Mouse (Mus musculus) lung, embryonic 16.5 days (tissue): ENCODE results near the gene Rora. TPM values are rescaled to one million over a fixed set of nuclear protein-coding genes. Genes with fewer than 3 reads are reported as not detected.

ENCODE experiments used
- ATAC-seq: fragments of 200-750 bp; cut with Nextera tagmentation; 2 replicates; pipeline ENCODE4 v1.8.0; 2017; ENCODE audit warnings: low read depth, mild to moderate bottlenecking, moderate library complexity
- H3K27ac ChIP-seq: fragments of 300-500 bp; sonication (generic); 2 replicates; pipeline ENCODE4 v1.5.1; 2014; ENCODE audit warnings: mild to moderate bottlenecking, control low read depth, low read length
- H3K27me3 ChIP-seq: fragments of 300-500 bp; sonication (generic); 2 replicates; pipeline ENCODE4 v1.6.1; 2014; ENCODE audit warnings: low read depth, low read length, mixed read lengths; ENCODE audit not compliant: control insufficient read depth, insufficient read depth
- H3K36me3 ChIP-seq: fragments of 300-500 bp; sonication (generic); 2 replicates; pipeline ENCODE4 v1.6.1; 2014; ENCODE audit warnings: low read length; ENCODE audit not compliant: control insufficient read depth, insufficient read depth
- H3K4me1 ChIP-seq: fragments of 300-500 bp; sonication (generic); replicated peaks from 2 replicates; pipeline ENCODE4 v1.6.1; 2014; ENCODE audit warnings: low read length, mixed read lengths; ENCODE audit not compliant: control insufficient read depth, insufficient read depth
- H3K4me2 ChIP-seq: fragments of 300-500 bp; sonication (generic); 2 replicates; pipeline ENCODE4 v1.6.1; 2014; ENCODE audit warnings: low read depth, low read length, control low read depth
- H3K4me3 ChIP-seq: fragments of 300-500 bp; sonication (generic); 2 replicates; pipeline ENCODE4 v1.5.1; 2014; ENCODE audit warnings: mild to moderate bottlenecking, low read length, control low read depth
- H3K9ac ChIP-seq: fragments of 300-500 bp; sonication (generic); 2 replicates; pipeline ENCODE4 v1.6.1; 2014; ENCODE audit warnings: low read length, control low read depth
- H3K9me3 ChIP-seq: fragments of 300-500 bp; sonication (generic); 2 replicates; pipeline ENCODE4 v1.6.1; 2016; ENCODE audit warnings: low read length; ENCODE audit not compliant: control insufficient read depth
- WGBS: fragments of 180-500 bp; shearing (Covaris S2); extraction: QIAGEN DNeasy Blood & Tissue Kit; methylation state at CpG from one replicate; pipeline ENCODE4 v1.1.7; 2014; 5-methylcytosine and 5-hydroxymethylcytosine counted together
- polyA plus RNA-seq: library from polyadenylated mRNA; unstranded; fragments of >200 nt; fragmentation: Nextera tagmentation; extraction: Ambion mirVana; gene quantifications from 2 replicates; pipeline ENCODE4 v1.2.1, GENCODE M21; 2015

The Rora gene
- polyA plus RNA-seq, 1 experiment from 2014 or later: 8.4 TPM

DNA sequence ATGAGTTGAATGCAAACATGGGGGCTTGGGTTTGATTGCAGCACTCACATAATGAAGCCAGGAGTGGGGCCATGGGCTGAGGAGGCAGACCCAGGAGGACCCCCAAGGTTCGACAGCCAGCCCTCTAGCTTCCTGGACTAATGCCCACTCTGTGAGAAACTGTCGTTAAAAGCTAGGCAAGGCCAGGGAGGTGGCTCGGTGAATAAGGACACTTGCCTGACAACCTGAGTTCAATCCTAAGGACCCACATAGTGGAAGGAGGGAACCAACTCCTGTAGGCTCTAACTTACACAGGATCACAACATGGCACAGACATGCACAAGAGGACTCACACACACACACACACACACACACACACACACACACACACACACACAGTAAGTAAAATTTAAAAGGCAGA, 527.4 kb downstream of the Rora start:
- no peaks in the 10 kb centered on the region for H3K36me3 ChIP-seq
- peak overlapping the region; percentile 71 for H3K27ac ChIP-seq
- no peaks in the 10 kb centered on the region for H3K9me3 ChIP-seq
- WGBS: 8% methylated on average over 3 of the region's 3 CpGs
- H3K27me3 ChIP-seq: no peaks in the 10 kb centered on the region
- no peak overlapping the region for H3K4me3 ChIP-seq
- peaks cover 11% of the 10 kb centered on the region for H3K4me1 ChIP-seq
- no peak overlapping the region for H3K9ac ChIP-seq
- ATAC-seq: no peak; the same call in 1 of the 2 replicates
- no peak overlapping the region for H3K4me2 ChIP-seq

DNA sequence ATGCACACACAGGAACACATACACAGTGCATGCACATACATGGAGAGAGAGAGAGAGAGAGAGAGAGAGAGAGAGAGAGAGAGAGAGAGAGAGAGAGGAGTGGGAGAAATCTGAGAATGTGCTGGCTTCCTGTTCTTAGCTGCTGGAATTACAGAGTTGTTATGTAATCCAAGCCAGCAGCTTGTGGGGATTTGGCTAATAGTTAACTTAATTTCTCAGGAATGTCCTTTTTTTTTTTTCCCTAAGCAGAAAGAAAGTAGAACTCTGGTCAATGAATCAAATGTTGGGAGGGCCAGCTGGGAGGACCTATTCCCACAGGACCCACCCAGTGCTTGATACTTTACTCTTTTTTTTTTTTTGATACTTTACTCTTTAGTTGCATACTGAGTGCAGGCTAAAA, 527.8 kb downstream of the Rora start:
- H3K27ac ChIP-seq: peak overlapping the region; percentile 71
- H3K4me3 ChIP-seq: no peak overlapping the region
- H3K36me3 ChIP-seq: no peaks in the 10 kb centered on the region
- H3K9ac ChIP-seq: no peak overlapping the region
- H3K4me2 ChIP-seq: no peak overlapping the region
- ATAC-seq: peak; percentile 88
- H3K9me3 ChIP-seq: no peaks in the 10 kb centered on the region
- no peaks in the 10 kb centered on the region for H3K27me3 ChIP-seq
- peaks cover 7% of the 10 kb centered on the region for H3K4me1 ChIP-seq

DNA sequence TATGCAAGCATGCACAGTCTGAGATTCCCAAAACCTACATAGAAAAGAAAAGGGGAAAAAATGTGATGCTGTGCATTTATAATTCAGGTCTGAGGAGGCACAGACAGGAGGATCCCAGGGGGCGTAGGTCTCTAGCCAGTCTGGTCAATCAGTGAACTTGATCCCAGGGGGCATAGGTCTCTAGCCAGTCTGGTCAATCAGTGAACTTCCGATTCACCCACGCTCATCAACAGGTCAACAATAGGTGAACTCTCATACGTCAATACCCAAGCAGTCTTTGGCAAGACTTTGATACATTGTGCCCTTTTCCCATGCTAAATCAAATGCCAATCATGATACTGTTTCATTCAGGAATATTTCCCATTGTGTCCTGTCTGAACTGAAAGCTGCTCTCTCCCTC, 530.3 kb downstream of the Rora start:
- ATAC-seq: no peak

DNA sequence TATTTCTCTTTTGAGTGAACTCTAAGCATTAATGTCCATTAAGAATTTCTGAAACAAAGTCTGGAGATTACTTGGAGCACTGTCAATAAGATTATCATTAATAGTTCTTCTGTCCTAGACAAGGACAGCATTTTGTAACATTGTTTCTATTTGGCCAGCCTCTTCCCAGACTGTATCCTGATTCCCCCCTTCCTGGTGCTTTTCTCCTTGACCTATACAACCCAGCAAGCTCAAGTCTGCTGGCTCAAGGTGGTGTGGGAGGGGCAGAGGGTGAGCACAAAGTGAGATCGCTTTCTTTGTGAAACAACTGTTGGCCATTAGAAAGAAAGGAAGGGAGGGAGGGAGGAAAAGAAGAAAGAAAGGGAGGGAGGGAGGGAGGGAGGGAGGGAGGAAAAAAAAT, 537.1 kb downstream of the Rora start:
- WGBS: 38% methylated on average over 1 of the region's 1 CpGs
- H3K9me3 ChIP-seq: no peaks in the 10 kb centered on the region
- no peak for ATAC-seq

More for the DNA sequence above, 530.3 kb downstream of the Rora start:
- Histone ChIP-seq H3K36me3 (no peaks in the 10 kb centered on the region), H3K4me2 (no peak overlapping the region), H3K27ac (no peak overlapping the region), H3K9ac (no peak overlapping the region), H3K27me3 (no peaks in the 10 kb centered on the region), H3K9me3 (no peaks in the 10 kb centered on the region), H3K4me1 (peaks cover 7% of the 10 kb centered on the region), H3K4me3 (no peak overlapping the region)
- WGBS: 89% methylated on average over 4 of the region's 4 CpGs

DNA sequence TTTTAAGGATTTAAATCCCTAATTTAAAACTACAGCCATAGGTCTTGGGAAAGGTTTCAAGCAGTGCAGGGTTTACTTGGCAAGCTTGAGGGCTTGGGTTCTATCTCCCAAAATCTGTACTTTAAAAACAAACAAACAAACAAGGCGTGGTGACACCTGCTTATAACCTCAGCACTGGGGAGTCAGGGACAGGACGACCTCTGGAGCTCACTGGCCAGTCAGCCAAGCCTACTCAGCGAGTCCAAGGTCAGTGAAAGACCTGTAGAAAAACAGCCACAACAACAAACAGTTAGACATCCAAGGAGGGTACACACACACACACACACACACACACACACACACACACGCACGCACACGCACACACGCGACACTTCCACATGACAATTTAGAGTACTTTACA, 538.9 kb downstream of the Rora start:
- WGBS: 88% methylated on average over 8 of the region's 8 CpGs
- H3K9ac ChIP-seq: no peak overlapping the region

More for the DNA sequence above, 537.1 kb downstream of the Rora start:
- Histone ChIP-seq H3K9ac (no peak overlapping the region), H3K4me1 (no peaks in the 10 kb centered on the region), H3K4me2 (no peak overlapping the region), H3K27ac (no peak overlapping the region), H3K4me3 (no peak overlapping the region), H3K36me3 (no peaks in the 10 kb centered on the region), H3K27me3 (no peaks in the 10 kb centered on the region)

DNA sequence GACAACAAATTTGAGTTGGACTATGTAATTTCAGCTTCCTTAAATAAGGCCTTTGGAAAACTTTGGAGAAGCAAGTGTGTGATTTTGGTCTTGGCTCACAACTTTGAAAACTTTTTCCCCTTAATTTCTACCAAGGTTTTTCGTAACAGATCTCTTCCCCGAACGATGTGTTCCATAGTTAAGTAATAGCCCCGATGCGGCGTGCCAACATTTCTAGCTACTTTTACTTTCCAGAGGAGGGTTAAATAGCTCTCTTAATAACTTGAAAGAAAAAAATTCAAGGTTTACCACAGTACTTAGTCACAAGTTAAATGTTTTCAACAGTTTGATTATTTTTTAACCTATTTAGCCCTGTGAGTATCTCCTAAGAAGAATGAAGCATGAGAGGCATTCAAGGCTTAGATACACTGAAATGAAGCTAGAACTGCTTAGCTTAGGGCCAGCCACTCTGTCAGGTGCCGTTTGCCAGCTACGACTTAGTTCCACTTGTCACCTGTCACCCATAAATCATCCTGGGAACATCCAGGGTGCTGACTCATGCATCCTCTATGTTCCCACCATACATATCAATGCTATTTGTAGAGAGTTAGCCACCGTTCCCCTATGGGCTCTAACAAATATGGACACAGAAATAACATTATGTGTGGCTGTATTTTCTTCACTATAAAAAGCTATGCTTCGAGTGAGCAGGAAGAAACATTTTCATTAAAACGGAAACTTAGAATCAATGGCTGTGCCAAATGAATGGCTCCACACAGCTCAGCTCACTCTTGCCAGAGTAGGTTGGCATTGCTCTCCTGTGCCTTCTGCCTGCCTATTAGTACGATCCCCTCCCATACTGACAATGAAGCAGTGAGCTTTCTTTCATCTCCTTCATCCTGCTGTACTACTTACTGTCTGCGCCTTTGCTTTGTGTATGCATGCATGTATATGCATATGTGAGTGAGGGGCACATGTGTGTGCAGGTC, 541.3 kb downstream of the Rora start:
- Histone ChIP-seq H3K36me3 (no peaks in the 10 kb centered on the region), H3K27ac (no peak overlapping the region), H3K9me3 (no peaks in the 10 kb centered on the region), H3K9ac (no peak overlapping the region), H3K4me1 (no peaks in the 10 kb centered on the region), H3K27me3 (no peaks in the 10 kb centered on the region), H3K4me3 (no peak overlapping the region), H3K4me2 (no peak overlapping the region)
- ATAC-seq: no peak
- WGBS: 73% methylated on average over 13 of the region's 13 CpGs

More for the DNA sequence above, 538.9 kb downstream of the Rora start:
- H3K36me3 ChIP-seq: no peaks in the 10 kb centered on the region
- H3K27ac ChIP-seq: no peak overlapping the region
- H3K4me3 ChIP-seq: no peak overlapping the region
- H3K4me1 ChIP-seq: no peaks in the 10 kb centered on the region
- no peaks in the 10 kb centered on the region for H3K27me3 ChIP-seq
- H3K4me2 ChIP-seq: no peak overlapping the region
- H3K9me3 ChIP-seq: no peaks in the 10 kb centered on the region
- ATAC-seq: no peak

DNA sequence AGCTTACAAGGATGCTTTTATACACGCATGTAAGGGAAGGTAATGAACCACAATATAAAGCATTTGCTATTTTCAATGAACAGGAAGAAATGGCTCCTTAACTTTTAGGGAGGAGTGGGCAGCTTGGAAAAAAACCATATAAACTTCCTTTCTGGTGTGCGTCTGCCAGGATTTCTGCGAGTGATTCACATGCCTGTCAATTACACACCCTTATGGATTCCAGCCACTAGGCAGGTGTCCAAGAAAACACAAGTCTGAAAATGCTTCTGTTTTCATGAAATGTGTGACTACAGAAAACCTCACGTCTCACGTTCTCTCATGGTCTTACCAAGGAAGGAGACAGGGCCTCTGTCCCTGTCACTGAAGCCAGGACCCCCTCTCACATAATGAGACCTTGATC, 560.2 kb downstream of the Rora start:
- 53% methylated on average over 5 of the region's 5 CpGs for WGBS
- H3K27ac ChIP-seq: no peak overlapping the region

DNA sequence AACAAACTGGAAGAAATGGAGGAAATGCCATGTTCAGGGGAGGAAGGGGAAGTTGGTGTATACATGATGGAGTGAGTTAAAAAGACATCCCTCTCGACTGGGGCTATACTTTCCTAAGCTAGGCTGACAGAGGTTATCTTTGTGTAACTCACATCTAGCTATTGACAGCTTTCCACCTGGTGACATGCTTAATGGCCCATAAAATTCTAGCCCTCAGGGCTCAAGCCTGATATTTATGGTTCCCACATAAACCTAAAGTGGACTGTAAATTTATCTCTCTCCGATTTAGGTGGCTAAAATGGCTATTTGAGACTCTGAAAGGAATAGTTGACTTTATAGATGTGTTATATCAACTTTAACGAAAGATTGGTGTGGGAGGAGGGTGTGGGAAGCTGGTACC, 571.3 kb downstream of the Rora start:
- Histone ChIP-seq H3K4me1 (no peaks in the 10 kb centered on the region; the same call in none of the 2 replicates), H3K9me3 (no peaks in the 10 kb centered on the region), H3K9ac (no peak overlapping the region), H3K4me3 (no peak overlapping the region), H3K36me3 (no peaks in the 10 kb centered on the region), H3K27ac (no peak overlapping the region), H3K4me2 (no peak overlapping the region), H3K27me3 (no peaks in the 10 kb centered on the region)
- 46% methylated on average over 3 of the region's 3 CpGs for WGBS
- ATAC-seq: no peak

More for the DNA sequence above, 560.2 kb downstream of the Rora start:
- Histone ChIP-seq H3K9me3 (no peaks in the 10 kb centered on the region), H3K4me2 (no peak overlapping the region), H3K36me3 (no peaks in the 10 kb centered on the region), H3K9ac (no peak overlapping the region), H3K4me3 (no peak overlapping the region), H3K27me3 (no peaks in the 10 kb centered on the region), H3K4me1 (0 out of 2 replicates have a peak, but pooled peaks cover 9% of the 10 kb centered on the region)
- no peak for ATAC-seq

DNA sequence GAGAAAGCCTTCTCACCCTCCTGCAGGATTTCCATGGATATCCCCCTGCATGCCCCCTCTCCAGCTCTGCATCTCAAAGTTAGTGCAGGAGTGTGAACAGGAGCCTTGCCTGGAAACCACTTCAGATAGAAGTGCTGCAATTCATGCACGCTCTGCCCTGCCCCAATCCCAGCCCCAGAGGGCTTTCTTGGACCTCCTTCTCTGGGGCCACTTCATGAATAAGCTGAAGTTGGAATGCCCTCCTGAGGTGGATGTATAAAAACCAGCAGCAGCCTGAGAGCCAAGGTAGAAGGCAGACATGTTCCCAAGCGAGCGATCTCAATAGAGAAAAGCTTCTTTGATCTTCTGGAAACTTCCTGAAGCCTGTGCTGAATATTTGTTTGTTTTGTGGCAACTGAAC, 572.8 kb downstream of the Rora start:
- H3K9ac ChIP-seq: no peak overlapping the region
- no peak overlapping the region for H3K4me3 ChIP-seq
- H3K4me1 ChIP-seq: no peaks in the 10 kb centered on the region; the same call in none of the 2 replicates
- peak; percentile 86 for ATAC-seq
- 26% methylated on average over 3 of the region's 3 CpGs for WGBS
- H3K4me2 ChIP-seq: no peak overlapping the region
- H3K27me3 ChIP-seq: no peaks in the 10 kb centered on the region
- no peaks in the 10 kb centered on the region for H3K36me3 ChIP-seq
- no peak overlapping the region for H3K27ac ChIP-seq
- no peaks in the 10 kb centered on the region for H3K9me3 ChIP-seq
